Mouse (Mus musculus) bone marrow macrophage, adult 2 months (primary cell): ENCODE measurements at regions not wholly inside any gene's neighbourhood (a gene's known extent, or its start where the extent isn't known, plus 50 kb on each side); places are given as distances from the start of the nearest gene placed in this dataset.
"Not testable (repeated sequence)": the region's sequence is repeated elsewhere in the genome, so short reads cannot be mapped to it uniquely, and the experiment has no call there.

Source experiments
- H3K27ac ChIP-seq: 2 replicates; pipeline ENCODE4 v1.5.1; 2012; ENCODE audit warnings: low read depth, low read length; ENCODE audit not compliant: insufficient read depth
- H3K4me1 ChIP-seq: 2 replicates; pipeline ENCODE4 v1.6.1; 2012; ENCODE audit warnings: low read length; ENCODE audit not compliant: control insufficient read depth, insufficient read depth
- H3K4me3 ChIP-seq: 2 replicates; pipeline ENCODE4 v1.5.1; 2012; ENCODE audit warnings: mild to moderate bottlenecking, low read length, moderate library complexity; ENCODE audit not compliant: insufficient read depth
- CTCF ChIP-seq: IDR thresholded peaks from 2 replicates; pipeline ENCODE4 v1.5.1; 2012; ENCODE audit warnings: low read depth, mild to moderate bottlenecking, low read length, moderate library complexity
- POLR2A ChIP-seq: IDR thresholded peaks from 2 replicates; pipeline ENCODE4 v1.6.1; 2012; ENCODE audit warnings: mild to moderate bottlenecking, low read depth, low read length, borderline replicate concordance

- Histone ChIP-seq H3K27ac (no peak overlapping the region), H3K4me3 (no peak overlapping the region), H3K4me1 (no peaks in the 10 kb centered on the region)
- no peak for TF ChIP-seq POLR2A
- TF ChIP-seq CTCF: no peak
These were observed 600.4 kb downstream of the Crisp4 start for GRCm38 (mm10) chr1:17545311-17545710.

DNA sequence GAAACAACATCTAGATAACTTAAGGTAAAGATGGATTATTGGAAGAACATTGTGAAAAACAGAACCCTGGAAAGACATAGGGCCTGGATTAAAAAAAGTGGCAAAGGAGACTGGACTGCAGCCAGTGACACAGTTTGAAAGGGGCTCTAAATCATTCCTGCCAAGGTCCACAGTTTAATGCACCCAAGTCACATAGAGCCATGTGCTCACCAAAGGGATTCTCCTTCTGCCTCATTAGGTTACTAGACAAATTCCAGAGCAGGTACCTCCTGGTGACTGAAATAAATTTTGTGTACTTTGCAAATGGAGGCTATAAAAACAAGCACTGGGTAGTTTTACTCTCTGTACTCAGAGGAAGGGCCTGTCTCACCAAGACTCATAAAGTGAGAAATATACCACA lies 607.5 kb downstream of the Crisp4 start:
- H3K27ac ChIP-seq: no peak overlapping the region

DNA sequence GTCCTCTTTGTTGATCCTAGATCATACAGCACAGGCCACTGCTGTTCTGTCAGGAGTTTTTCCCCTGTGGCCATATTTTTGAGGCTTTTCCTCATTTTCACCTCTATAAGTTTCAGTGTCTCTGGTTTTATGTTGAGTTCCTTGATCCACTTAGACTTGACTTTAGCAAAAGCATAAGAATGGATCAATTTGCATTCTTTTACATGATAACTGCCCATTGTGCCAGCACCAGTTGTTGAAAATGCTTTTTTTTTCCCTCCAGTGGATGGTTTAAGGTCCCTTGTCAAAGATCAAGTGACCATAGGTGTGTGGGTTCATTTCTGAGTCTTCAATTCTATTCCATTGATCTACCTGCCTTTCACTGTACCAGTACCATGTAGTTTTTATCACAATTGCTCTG lies 614.4 kb downstream of the Crisp4 start:
- H3K27ac ChIP-seq, H3K4me1 ChIP-seq, H3K4me3 ChIP-seq: not testable (repeated sequence)

More for the DNA sequence above, 607.5 kb downstream of the Crisp4 start:
- no peak overlapping the region for H3K4me3 ChIP-seq
- H3K4me1 ChIP-seq: no peaks in the 10 kb centered on the region
- TF ChIP-seq CTCF: no peak
- TF ChIP-seq POLR2A: no peak

DNA sequence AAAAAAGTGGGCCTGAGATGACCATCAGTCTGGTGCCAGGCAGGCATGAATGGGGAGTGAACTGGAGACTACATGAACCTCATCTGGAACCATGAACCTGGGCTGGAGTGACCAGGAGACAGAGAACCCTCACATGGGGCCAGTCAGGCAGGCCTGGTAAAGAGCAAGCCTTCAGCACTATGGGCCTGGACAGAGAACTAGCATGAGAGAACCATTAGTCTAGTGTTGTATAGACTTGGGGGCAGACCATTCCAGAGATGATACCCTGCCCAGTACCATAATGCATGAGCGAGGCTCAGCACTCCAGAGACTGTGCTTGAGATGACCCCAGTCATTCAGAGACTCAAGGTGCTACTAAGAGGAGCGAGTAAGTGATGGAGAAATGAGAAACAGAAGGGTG lies 625.6 kb downstream of the Crisp4 start:
- H3K4me1 ChIP-seq: no peaks in the 10 kb centered on the region
- TF ChIP-seq CTCF: no peak
- no peak for TF ChIP-seq POLR2A
- H3K27ac ChIP-seq: no peak overlapping the region
- no peak overlapping the region for H3K4me3 ChIP-seq

- H3K4me3 ChIP-seq: no peak overlapping the region
- H3K27ac ChIP-seq: no peak overlapping the region
- H3K4me1 ChIP-seq: no peaks in the 10 kb centered on the region
- no peak for TF ChIP-seq POLR2A
- no peak for TF ChIP-seq CTCF
These were observed 639.3 kb downstream of the Crisp4 start for GRCm38 (mm10) chr1:17506125-17507112.

- H3K4me1 ChIP-seq: no peaks in the 10 kb centered on the region
- no peak overlapping the region for H3K4me3 ChIP-seq
- H3K27ac ChIP-seq: no peak overlapping the region
- TF ChIP-seq CTCF (no peak), POLR2A (no peak)
These were observed 652.1 kb downstream of the Crisp4 start for GRCm38 (mm10) chr1:17493596-17493995.

DNA sequence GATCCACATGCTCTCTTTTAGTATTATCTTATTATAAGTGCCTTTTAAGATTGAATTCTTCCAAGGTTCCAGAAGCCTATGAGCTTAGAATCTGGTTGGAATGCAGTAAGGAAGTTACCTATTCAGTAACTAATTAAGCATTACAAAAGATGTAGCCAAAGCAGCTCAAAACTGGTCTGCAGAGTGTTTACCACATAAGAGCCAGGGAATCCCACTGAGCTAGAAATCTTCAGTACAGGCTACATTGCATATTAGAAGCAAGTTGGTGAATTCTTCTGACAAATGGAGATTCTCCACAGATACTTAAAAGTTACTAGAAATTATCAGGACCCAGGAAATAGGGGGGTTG lies 655.9 kb downstream of the Crisp4 start:
- H3K4me1 ChIP-seq, H3K4me3 ChIP-seq, H3K27ac ChIP-seq: not testable (repeated sequence)

DNA sequence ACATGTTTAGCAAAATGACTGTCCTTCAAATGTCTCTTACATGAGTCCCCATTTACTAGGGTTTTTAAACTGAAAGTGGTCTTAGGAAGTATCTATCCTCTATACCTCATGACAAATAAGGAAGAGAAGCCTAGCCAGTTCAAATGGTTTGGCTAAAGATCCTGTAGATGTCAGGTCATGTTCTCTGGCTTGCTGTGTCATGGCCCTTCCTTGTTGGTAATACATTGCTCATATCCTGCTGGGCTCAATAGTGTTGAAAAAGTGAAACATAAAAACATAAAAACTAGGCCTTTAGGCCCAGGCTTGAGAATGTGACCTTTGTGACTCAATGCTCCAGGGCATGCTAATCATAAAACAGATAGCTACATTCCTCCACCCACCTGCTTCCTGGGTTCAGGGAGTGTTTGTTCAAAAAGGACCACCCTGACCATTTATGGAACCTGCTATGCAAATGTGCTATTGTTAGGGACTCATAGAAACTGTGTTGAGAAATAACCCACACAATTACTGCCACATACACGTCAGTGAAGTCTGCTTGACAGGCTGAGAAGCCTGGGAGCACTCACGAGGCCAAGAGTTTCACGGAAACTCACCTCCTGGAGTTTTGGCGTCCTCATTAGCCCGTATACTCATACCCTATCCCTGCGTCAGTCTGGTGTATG lies 656.4 kb downstream of the Crisp4 start:
- not testable (repeated sequence) for H3K4me3 ChIP-seq, H3K27ac ChIP-seq, H3K4me1 ChIP-seq

GRCm38 (mm10) chr1:17451204-17451866 lies 694.4 kb downstream of the Crisp4 start:
- Histone ChIP-seq H3K4me3 (no peak overlapping the region), H3K4me1 (peaks cover 5% of the 10 kb centered on the region), H3K27ac (peak overlapping the region; percentile 57)
- no peak for TF ChIP-seq CTCF
- no peak for TF ChIP-seq POLR2A

- no peak for TF ChIP-seq CTCF
- TF ChIP-seq POLR2A: no peak
- H3K27ac ChIP-seq: no peak overlapping the region
These were observed 695.0 kb downstream of the Crisp4 start for GRCm38 (mm10) chr1:17450715-17451114.

More at GRCm38 (mm10) chr1:17450715-17451114, 695.0 kb downstream of the Crisp4 start:
- H3K4me3 ChIP-seq: no peak overlapping the region
- H3K4me1 ChIP-seq: peaks cover 5% of the 10 kb centered on the region
